Mouse (Mus musculus): ENCODE results near the gene Cacnb3.

GRCm38 (mm10) chr15:98626078-98626477, 4.6 kb upstream of the Cacnb3 start:
- TF ChIP-seq CTCF (IDR thresholded peaks at IDR 0.05; ENCODE audit: low read depth) (no peak), EP300 (IDR thresholded peaks at IDR 0.05; ENCODE audit: low read depth) (no peak)
